Mouse (Mus musculus): Measurements from ENCODE around the gene Sertad4. TPM values are rescaled to one million over a fixed set of nuclear protein-coding genes. Genes with fewer than 3 reads are reported as not detected.

Gene Sertad4
- polyA plus RNA-seq, 1 experiment from 2014 or later, result not detected

DNA sequence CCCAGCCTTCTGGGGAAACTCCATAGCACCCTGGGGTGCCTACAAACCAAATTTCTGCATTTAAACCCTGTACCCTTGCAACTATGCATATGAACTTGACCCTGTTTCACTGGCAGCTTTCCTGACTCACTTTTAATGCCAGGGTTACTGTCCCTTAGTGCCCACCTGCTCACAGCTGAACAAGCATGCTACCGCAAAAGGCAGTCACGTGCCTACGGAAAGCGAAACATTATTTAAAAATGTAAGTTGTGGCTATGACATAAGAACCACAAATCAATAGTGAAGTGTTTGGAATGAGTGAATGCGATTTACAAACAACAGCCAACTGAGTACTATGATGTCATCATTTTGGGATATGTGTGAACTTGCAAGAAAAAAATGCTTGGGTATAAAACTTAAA lies 2.0 kb upstream of the Sertad4 start:
- Histone ChIP-seq H3K27ac (no peak overlapping the region), H3K79me2 (ENCODE audit: inconsistent target) (no peaks in the 10 kb centered on the region), H3K36me3 (ENCODE audit: inconsistent target) (no peaks in the 10 kb centered on the region), H3K4me3 (ENCODE audit: inconsistent target) (no peak overlapping the region)
- 84% methylated on average over 5 of the region's 5 CpGs for WGBS (ENCODE audit: missing documents)

DNA sequence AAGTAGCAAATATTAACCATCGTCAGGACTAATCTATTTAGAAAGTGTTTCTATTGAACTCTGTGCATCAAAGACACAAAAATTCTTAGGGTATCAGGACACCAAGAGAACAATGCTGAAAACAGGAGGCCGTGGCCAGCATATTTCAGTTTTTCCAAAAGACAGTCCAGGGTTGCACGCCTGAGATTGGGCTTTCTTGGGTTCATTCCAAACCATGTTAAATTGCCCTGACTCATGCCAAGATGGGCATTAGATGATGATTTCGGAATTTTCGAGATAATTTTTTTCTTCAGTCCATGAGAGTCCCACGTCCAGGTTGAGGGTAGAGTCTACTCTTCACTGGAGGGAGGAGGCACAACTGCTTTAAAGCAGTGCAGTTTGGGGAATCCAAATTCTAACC lies 1.4 kb upstream of the Sertad4 start:
- Histone ChIP-seq H3K4me3 (ENCODE audit: inconsistent target) (no peak overlapping the region), H3K27ac (no peak overlapping the region), H3K36me3 (ENCODE audit: inconsistent target) (no peaks in the 10 kb centered on the region), H3K79me2 (ENCODE audit: inconsistent target) (no peaks in the 10 kb centered on the region)
- WGBS (ENCODE audit: missing documents), result 75% methylated on average over 6 of the region's 6 CpGs

DNA sequence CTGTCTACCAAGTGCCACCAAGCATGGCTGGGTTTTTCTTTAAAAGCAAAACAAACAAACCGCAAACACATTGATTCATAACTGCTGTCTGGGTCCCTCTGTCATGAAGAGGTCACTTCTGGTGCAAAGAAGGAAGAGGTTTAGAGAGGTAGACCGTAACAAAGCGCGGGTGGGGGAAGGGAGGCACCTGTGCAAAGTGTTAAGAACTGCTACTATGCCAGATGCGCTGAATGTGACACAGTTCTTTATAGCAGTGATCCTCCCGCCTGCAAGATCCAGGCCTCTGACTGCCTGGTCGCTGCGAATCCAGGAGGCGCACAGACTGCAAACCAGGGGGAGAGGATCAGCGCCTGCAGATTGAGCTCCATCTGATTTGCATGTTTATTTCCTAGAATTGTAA lies 855 bp upstream of the Sertad4 start:
- 38% methylated on average over 10 of the region's 10 CpGs for WGBS (ENCODE audit: missing documents)
- Histone ChIP-seq H3K27ac (no peak overlapping the region), H3K36me3 (ENCODE audit: inconsistent target) (no peaks in the 10 kb centered on the region), H3K4me3 (ENCODE audit: inconsistent target) (no peak overlapping the region), H3K79me2 (ENCODE audit: inconsistent target) (no peaks in the 10 kb centered on the region)

DNA sequence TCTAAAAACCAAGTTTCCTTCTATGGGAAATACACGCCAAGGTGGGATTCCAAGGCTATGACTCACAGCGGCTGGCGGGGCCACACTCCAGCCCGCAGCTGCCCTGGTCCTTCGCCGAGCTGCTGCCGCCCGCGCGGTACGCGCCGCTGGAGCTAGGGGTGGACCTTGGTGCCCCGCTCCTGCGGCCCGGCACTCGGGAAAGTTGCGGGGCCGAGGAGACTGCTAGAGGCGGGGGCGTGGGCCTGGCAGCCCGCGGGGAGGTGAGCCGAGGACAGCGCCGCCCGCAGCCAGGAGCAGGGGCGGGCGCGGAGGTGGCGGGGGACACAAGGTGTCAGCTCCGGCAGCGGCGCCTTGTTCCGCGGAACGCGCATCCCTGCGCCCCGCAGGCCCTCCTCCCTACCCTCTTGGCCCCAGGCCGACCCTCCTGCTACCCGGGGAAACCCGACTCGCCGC lies 711 bp downstream of the Sertad4 start:
- Histone ChIP-seq H3K36me3 (ENCODE audit: inconsistent target) (no peaks in the 10 kb centered on the region), H3K27ac (no peak overlapping the region), H3K79me2 (ENCODE audit: inconsistent target) (no peaks in the 10 kb centered on the region), H3K4me3 (ENCODE audit: inconsistent target) (no peak overlapping the region)
- WGBS (ENCODE audit: missing documents), result 1% methylated on average over 42 of the region's 45 CpGs

DNA sequence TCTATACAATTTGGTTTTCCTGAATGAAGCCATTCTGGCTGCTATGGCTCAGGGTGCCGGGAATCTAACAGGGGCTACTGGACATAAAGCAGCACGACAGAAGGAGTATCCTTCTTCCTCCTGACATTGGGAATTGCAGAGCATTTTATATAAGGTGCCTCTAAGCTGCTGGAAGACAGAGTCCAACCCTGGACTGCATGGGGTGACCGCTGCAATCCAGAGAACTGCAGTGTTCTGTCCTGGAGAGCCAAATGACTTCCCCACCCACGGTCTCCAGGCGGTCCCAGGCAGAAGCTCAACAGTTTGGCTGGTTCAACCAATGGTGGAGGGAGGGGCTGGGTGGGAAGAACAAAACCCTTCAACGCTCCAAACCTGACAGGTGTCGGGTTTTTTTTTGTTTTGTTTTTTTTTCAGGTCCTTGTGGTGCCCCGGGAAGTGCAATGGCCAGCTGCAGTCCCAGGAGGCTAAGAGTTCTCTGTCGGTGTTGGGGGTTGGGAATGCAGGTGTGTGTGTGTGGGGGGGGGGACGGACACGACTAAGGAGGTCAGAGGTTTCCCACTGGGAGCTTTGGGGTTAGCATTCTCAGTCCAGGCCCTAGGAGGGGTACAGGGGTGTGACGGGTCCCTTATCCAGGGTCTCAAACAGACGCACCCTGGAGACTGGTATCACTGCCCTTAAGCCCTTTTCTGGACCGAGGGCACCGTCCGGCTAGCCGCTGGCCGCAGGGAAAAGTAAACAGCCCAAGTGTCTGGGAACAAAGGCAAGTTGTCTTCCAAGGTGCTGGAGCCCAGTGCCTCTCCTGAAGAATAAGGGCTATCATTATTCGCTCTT lies 1.4 kb downstream of the Sertad4 start:
- 16% methylated on average over 19 of the region's 19 CpGs for WGBS (ENCODE audit: missing documents)
- H3K27ac ChIP-seq, result no peak overlapping the region
- no peaks in the 10 kb centered on the region for H3K79me2 ChIP-seq (ENCODE audit: inconsistent target)
- H3K4me3 ChIP-seq (ENCODE audit: inconsistent target), result no peak overlapping the region
- H3K36me3 ChIP-seq (ENCODE audit: inconsistent target), result no peaks in the 10 kb centered on the region

DNA sequence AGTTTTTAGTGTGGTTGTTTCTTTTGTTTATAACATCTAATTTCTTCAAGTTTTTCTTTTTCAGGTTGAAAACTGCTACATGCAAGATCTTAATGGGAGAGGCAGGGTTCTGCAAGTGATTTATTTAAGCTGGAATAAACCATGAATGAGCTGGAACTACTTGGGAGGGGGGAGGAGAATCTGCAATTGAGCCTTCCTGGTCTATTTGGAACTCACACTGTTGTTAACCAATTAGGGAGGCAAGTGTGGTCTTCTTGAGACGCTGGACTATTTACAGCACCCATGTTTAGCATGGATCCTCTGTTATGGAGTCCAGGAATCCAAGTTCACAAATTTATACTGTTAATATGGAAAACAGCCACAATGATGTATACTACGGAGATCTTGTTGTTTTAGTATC lies 2.1 kb downstream of the Sertad4 start:
- Histone ChIP-seq H3K27ac (no peak overlapping the region), H3K79me2 (ENCODE audit: inconsistent target) (no peaks in the 10 kb centered on the region), H3K4me3 (ENCODE audit: inconsistent target) (no peak overlapping the region), H3K36me3 (ENCODE audit: inconsistent target) (no peaks in the 10 kb centered on the region)
- WGBS (ENCODE audit: missing documents), result 65% methylated on average over 2 of the region's 2 CpGs

DNA sequence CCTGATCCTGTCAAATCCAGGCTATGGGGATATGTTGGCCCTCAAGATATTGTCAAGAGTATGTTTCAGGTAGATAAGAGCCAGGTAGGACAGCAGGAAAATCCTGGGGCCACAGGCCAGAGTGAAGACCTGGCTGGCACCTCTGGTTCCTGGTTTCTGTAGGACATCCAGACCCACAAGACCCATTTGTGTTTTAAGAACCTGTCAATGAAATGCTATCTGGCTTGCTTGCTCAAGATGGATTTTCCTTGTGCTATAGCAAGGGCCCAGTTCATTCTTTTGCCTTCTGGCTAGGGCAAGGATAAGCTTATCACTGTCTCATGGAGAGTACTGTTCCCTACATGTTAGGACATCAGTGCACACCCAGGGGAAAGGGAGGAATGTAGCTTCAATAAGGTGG lies 3.5 kb downstream of the Sertad4 start:
- no peaks in the 10 kb centered on the region for H3K36me3 ChIP-seq (ENCODE audit: inconsistent target)
- no peak overlapping the region for H3K4me3 ChIP-seq (ENCODE audit: inconsistent target)
- H3K79me2 ChIP-seq (ENCODE audit: inconsistent target), result no peaks in the 10 kb centered on the region
- H3K27ac ChIP-seq, result no peak overlapping the region

DNA sequence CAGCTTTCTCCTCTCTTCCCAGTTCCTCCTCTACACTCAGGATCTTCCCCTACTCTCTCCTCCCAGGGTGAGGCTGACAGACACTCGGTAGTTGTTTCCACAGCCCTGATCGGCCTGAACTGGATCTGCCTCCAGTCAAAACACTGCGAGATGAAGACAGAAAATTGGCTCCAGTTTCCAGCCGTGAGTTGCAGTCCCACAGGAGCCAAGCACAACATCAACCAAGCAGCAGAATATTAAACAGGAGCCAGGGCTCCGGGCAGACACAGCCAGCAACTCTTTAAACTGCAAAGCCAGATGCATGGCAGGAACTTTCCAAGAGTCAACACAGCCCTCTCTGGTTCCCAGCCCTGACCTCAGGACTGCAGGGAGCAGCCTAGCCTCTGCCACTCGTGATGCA lies 3.9 kb downstream of the Sertad4 start:
- H3K79me2 ChIP-seq (ENCODE audit: inconsistent target), result no peaks in the 10 kb centered on the region
- H3K36me3 ChIP-seq (ENCODE audit: inconsistent target), result no peaks in the 10 kb centered on the region
- 34% methylated on average over 6 of the region's 6 CpGs for WGBS (ENCODE audit: missing documents)
- H3K27ac ChIP-seq, result no peak overlapping the region
- no peak overlapping the region for H3K4me3 ChIP-seq (ENCODE audit: inconsistent target)

DNA sequence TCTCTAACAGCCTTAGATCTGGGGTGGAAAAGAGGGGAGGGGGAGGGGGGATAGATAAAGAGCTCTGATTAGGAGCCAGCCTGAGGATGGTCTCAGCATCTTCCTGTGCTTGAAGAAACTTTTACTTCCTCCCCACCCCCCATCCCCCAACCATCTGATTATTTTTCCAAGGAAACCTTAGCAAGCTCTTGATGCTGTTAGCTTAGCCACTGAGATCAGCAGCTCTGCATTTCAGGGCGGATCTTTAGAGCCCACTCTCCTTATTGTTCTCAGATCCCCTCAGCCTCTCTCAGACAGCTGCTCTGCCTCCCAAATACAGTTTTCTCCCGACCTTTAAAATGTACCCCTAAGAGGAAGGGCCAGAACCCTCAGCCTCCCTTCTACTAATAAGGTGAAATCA lies 4.4 kb downstream of the Sertad4 start:
- WGBS (ENCODE audit: missing documents), result 17% methylated on average over 2 of the region's 2 CpGs
- no peaks in the 10 kb centered on the region for H3K79me2 ChIP-seq (ENCODE audit: inconsistent target)
- H3K4me3 ChIP-seq (ENCODE audit: inconsistent target), result no peak overlapping the region
- H3K27ac ChIP-seq, result no peak overlapping the region
- no peaks in the 10 kb centered on the region for H3K36me3 ChIP-seq (ENCODE audit: inconsistent target)

DNA sequence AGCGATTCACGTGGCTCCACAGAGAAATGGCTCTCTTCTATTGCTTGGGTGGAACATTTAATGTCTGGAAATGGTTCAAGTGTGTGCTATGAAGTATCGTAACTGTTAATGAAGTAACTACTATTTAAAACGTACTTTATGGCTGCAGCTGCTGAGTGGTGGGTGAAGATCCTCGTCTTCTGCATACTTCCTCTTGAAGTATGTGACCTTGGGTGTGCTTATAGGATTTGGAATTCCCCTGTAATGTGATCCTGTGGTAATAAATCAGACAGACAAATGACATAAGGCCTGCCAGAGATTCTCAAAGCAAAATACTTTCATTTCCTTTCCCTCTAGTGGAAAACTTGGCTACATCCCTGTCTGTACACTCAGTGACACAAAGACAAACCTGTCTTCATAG lies 5.9 kb downstream of the Sertad4 start:
- H3K79me2 ChIP-seq (ENCODE audit: inconsistent target), result no peaks in the 10 kb centered on the region
- H3K4me3 ChIP-seq (ENCODE audit: inconsistent target), result no peak overlapping the region
- H3K36me3 ChIP-seq (ENCODE audit: inconsistent target), result no peaks in the 10 kb centered on the region
- no peak overlapping the region for H3K27ac ChIP-seq
- WGBS (ENCODE audit: missing documents), result 90% methylated on average over 5 of the region's 5 CpGs

DNA sequence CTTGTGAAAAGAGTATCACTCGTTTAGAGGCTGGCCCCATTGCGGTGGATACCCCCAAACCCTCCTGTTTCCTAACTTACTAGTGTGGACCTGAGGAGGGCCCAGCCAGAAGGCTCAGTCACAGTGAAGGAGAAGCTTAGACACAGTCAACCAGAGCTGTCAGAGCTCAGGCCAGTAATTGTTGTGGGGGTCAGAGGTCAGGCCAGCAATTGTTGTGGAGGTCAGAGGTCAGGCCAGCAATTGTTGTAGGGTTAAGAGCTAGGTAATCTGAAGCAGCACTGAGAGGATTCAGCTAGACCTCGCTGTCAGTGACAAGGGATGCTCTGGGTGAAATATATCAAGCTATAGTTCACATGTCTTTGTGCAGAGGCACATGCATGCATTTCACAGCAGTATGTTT lies 8.3 kb downstream of the Sertad4 start:
- Histone ChIP-seq H3K79me2 (ENCODE audit: inconsistent target) (no peaks in the 10 kb centered on the region), H3K4me3 (ENCODE audit: inconsistent target) (no peak overlapping the region), H3K36me3 (ENCODE audit: inconsistent target) (no peaks in the 10 kb centered on the region), H3K27ac (no peak overlapping the region)
- WGBS (ENCODE audit: missing documents), result 73% methylated on average over 3 of the region's 3 CpGs

DNA sequence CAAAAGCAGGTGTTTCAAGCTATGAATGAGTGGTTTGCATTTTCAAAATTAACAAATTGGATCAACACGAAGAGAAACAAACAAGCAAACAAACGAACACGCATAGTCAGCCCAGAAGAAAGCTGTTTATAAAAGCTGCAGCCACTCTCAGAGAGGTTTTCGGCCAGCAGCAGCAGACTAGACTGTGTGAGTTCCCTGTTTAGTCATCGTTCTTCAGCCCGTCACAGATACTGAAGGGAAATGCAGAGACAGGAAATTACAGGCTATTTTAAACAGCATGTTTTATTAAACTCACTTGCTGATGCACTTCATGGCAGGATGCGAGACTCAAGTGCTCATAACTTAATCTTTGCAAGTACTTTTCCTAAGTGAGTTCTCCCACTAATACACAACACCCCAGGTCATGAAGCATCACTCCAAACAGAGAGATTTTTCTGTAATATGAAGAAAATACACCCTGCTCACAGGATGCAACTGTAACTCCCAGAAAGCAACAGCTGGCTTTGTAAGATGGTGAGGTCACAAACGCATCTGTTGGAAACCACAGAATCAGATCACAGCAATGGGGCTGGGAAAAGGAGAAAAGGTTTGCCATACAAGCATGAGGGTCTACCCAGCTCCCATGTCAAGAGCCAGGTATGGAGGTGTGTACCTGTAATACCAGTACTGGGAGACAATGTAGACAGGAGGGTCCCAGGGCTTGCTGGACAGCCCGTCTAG lies 14.3 kb downstream of the Sertad4 start:
- H3K79me2 ChIP-seq (ENCODE audit: inconsistent target), result no peaks in the 10 kb centered on the region
- H3K36me3 ChIP-seq (ENCODE audit: inconsistent target), result no peaks in the 10 kb centered on the region
- 27% methylated on average over 9 of the region's 9 CpGs for WGBS (ENCODE audit: missing documents)
- no peak overlapping the region for H3K4me3 ChIP-seq (ENCODE audit: inconsistent target)
- H3K27ac ChIP-seq, result no peak overlapping the region

DNA sequence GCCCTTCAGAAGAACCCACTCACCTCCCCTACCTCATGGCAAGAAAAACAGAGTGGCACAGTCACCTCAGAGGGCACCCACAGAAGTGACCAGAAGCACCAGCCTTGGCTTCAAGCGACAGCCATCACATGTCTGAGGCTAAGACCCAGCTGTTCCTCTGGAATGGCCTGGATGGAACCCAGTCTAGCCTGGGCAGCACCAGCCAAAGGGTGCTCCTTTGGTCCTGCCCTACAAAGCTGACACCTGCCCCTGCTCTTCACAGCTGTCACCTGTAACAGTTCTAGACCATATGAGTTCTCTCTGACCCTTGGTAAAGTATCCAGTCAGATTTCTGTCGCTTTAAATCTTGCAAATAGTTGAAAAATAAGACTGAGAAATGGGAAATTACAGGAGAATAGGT lies 14.9 kb downstream of the Sertad4 start:
- Histone ChIP-seq H3K79me2 (ENCODE audit: inconsistent target) (no peaks in the 10 kb centered on the region), H3K4me3 (ENCODE audit: inconsistent target) (no peak overlapping the region), H3K27ac (no peak overlapping the region), H3K36me3 (ENCODE audit: inconsistent target) (no peaks in the 10 kb centered on the region)
- WGBS (ENCODE audit: missing documents), result 84% methylated on average over 2 of the region's 2 CpGs

DNA sequence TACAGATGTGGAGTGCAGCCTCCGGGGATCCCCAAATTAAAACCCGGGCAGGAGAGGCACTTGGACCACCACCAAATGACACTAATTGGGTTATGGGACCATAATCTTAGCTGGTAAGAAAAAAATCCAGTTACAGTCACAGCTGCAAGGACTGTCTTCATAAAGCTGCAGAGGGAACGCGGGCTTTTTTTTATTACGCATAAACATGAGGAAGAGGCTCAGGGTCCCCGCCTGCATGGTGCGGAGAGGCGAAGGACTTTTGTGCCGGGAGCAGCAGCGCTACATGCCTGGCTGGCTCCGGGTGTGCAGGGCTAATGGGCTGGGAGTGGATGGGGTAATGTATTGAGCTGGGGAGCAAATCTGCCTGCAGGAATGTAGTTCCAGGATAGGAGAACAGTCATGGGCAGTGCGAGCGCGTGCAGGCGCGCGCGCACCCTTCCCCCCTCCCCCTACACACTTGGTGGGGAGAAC lies 20.3 kb downstream of the Sertad4 start:
- Histone ChIP-seq H3K79me2 (ENCODE audit: inconsistent target) (no peaks in the 10 kb centered on the region), H3K27ac (no peak overlapping the region), H3K36me3 (ENCODE audit: inconsistent target) (no peaks in the 10 kb centered on the region), H3K4me3 (ENCODE audit: inconsistent target) (no peak overlapping the region)
- WGBS (ENCODE audit: missing documents), result 8% methylated on average over 18 of the region's 18 CpGs

DNA sequence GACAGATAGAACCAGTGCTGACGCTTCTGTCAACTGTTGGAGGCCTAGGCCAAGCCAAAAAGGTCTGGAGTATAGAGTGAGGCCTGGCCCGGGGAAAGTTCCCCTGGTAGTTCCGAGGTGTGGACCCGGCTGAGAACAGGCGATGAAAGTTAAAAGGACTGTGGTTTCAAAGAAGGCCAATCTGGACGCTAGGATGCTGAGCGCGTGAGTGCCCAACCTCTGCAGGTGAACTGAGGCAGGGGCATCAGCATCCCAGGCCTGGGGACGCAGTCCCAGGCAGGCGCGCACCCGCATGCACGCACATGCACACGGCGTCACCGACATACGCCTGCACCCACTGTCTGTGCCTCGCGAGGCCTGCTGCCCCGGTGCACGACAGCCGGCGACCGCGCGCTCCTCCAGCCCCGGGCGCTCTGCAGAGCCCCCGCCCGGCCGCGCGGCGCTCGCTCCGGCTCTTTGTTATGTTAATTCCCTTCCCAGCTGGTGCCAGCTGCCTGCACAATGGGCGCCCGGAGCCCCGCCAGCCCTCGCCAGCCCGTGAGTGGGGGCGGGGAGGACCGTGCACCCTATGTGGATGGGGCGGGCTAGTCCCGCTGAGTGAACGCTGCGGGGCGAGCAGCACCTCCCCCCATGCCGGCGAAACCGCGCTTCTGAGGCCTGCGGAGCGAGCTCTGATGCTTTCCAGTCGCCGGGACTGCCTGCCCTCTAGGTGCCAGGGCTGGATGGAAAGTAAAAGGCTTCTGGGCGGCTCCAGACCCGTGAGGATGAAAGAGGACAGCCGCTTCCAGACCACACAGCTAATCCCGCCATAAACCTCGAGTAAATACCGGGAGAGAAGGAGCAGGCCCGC lies 21.0 kb downstream of the Sertad4 start:
- Histone ChIP-seq H3K36me3 (ENCODE audit: inconsistent target) (no peaks in the 10 kb centered on the region), H3K79me2 (ENCODE audit: inconsistent target) (no peaks in the 10 kb centered on the region), H3K27ac (no peak overlapping the region), H3K4me3 (ENCODE audit: inconsistent target) (no peak overlapping the region)
- WGBS (ENCODE audit: missing documents), result 5% methylated on average over 63 of the region's 63 CpGs

Data from macrophage (primary cell).